Mouse (Mus musculus): ENCODE measurements around the gene Shkbp1.

GRCm38 (mm10) chr7:27364379-27364778 is 8.6 kb upstream of the Shkbp1 start:
- no peak for TF ChIP-seq TCF12 (IDR thresholded peaks at IDR 0.05; ENCODE audit: insufficient read depth, poor library complexity, severe bottlenecking)
- TF ChIP-seq CEBPB (IDR thresholded peaks at IDR 0.05; ENCODE audit: insufficient read depth, poor library complexity, severe bottlenecking) = no peak
